Mouse (Mus musculus): Measurements from ENCODE around the gene Csad.

- TF ChIP-seq CTCF (IDR thresholded peaks at IDR 0.05; ENCODE audit: extremely low read depth, insufficient read depth, low read length) = no peak
- TF ChIP-seq POLR2A (IDR thresholded peaks at IDR 0.05; ENCODE audit: extremely low read depth, insufficient read depth, low read length) = no peak
Observed at GRCm38 (mm10) chr15:102209114-102209513, 4.6 kb upstream of the Csad start.

Data from cortical plate, adult 2 months (tissue).